In genomic region chr4:82867111-82867510, GRCm38 (mm10) we compare ENCODE assay signal across 26 mouse cellular contexts. TPM values are rescaled to one million over a fixed set of nuclear protein-coding genes. Genes with fewer than 3 reads are reported as not detected.
A peak's percentile ranks its signal among the peaks of the same experiment; 100 is the strongest.
DNase-seq lines count a peak whose midpoint lies in the region; ATAC-seq lines count a peak whose summit lies in the region.
"Had no signal": no experiment of that assay in that cellular context is flagged by ENCODE, and none has a peak within 500 bp of the region (broad histone marks: within the 10 kb centered on the region; RNA-seq: fewer than 3 reads in every experiment).

No protein-coding gene starts in this region.

- no peaks in the 10 kb centered on the region for H3K27me3 ChIP-seq in heart, embryonic 12.5 days (replicated peaks)
- no peaks in the 10 kb centered on the region for H3K27me3 ChIP-seq in limb, embryonic 13.5 days
- no peaks in the 10 kb centered on the region for H3K27me3 ChIP-seq in limb, embryonic 10.5 days (ENCODE audit: low read depth, poor library complexity, severe bottlenecking)
- H3K27me3 ChIP-seq in stomach, embryonic 15.5 days (replicated peaks), result no peaks in the 10 kb centered on the region
- H3K27me3 ChIP-seq: embryonic facial prominence, embryonic 12.5 days; forebrain, embryonic 12.5 days; liver, embryonic 13.5 days; midbrain, embryonic 13.5 days had no signal

- 43% methylated on average over 4 of the region's 4 CpGs for WGBS in heart, embryonic 12.5 days
- 57% methylated on average over 4 of the region's 4 CpGs for WGBS in limb, embryonic 13.5 days
- WGBS in limb, embryonic 10.5 days, result 80% methylated on average over 4 of the region's 4 CpGs
- 50% methylated on average over 4 of the region's 4 CpGs for WGBS in stomach, embryonic 15.5 days

- intact Hi-C loops in heart, postnatal 10 days (cut with DNase I), result no loop called here

- H3K9ac ChIP-seq in heart, embryonic 12.5 days, result no peak overlapping the region
- no peak overlapping the region for H3K9ac ChIP-seq in limb, embryonic 13.5 days
- H3K9ac ChIP-seq in stomach, embryonic 15.5 days, result no peak overlapping the region
- H3K9ac ChIP-seq: embryonic facial prominence, embryonic 12.5 days; forebrain, embryonic 12.5 days; liver, embryonic 13.5 days; lung, embryonic 14.5 days; midbrain, embryonic 13.5 days had no signal

- H3K4me3 ChIP-seq in heart, embryonic 12.5 days, result no peak overlapping the region
- H3K4me3 ChIP-seq in limb, embryonic 13.5 days, result no peak overlapping the region
- no peak overlapping the region for H3K4me3 ChIP-seq in limb, embryonic 10.5 days
- no peak overlapping the region for H3K4me3 ChIP-seq in stomach, embryonic 15.5 days (replicated peaks)
- H3K4me3 ChIP-seq: embryonic facial prominence, embryonic 12.5 days; erythroblast, embryonic 14.5 days; forebrain, embryonic 12.5 days; gastrocnemius, adult 2 months; liver, embryonic 13.5 days; midbrain, embryonic 13.5 days had no signal

- H3K36me3 ChIP-seq in heart, embryonic 12.5 days, result no peaks in the 10 kb centered on the region
- no peaks in the 10 kb centered on the region for H3K36me3 ChIP-seq in limb, embryonic 13.5 days
- H3K36me3 ChIP-seq in limb, embryonic 10.5 days, result no peaks in the 10 kb centered on the region
- no peaks in the 10 kb centered on the region for H3K36me3 ChIP-seq in stomach, embryonic 15.5 days
- H3K36me3 ChIP-seq: embryonic facial prominence, embryonic 12.5 days; forebrain, embryonic 12.5 days; liver, embryonic 13.5 days; midbrain, embryonic 13.5 days had no signal

- no peaks in the 10 kb centered on the region for H3K9me3 ChIP-seq in heart, embryonic 12.5 days (replicated peaks)
- no peaks in the 10 kb centered on the region for H3K9me3 ChIP-seq in limb, embryonic 13.5 days
- H3K9me3 ChIP-seq in limb, embryonic 10.5 days (replicated peaks), result no peaks in the 10 kb centered on the region
- H3K9me3 ChIP-seq in stomach, embryonic 15.5 days, result no peaks in the 10 kb centered on the region
- H3K9me3 ChIP-seq: embryonic facial prominence, embryonic 12.5 days; forebrain, embryonic 12.5 days; liver, embryonic 13.5 days; midbrain, embryonic 13.5 days had no signal

- no peak overlapping the region for H3K27ac ChIP-seq in heart, embryonic 12.5 days (ENCODE audit: poor library complexity, severe bottlenecking)
- H3K27ac ChIP-seq in limb, embryonic 13.5 days, result 0 out of 2 replicates have a peak overlapping the region, but pooled peaks have one; percentile 16
- no peak overlapping the region for H3K27ac ChIP-seq in limb, embryonic 10.5 days
- H3K27ac ChIP-seq in stomach, embryonic 15.5 days, result peak overlapping the region; percentile 13
- H3K27ac ChIP-seq: embryonic facial prominence, embryonic 12.5 days; forebrain, embryonic 12.5 days; gastrocnemius, adult 2 months; kidney, postnatal 0 days; liver, embryonic 13.5 days; macrophage; midbrain, embryonic 13.5 days had no signal

- H3K4me1 ChIP-seq in heart, embryonic 12.5 days (replicated peaks), result peaks cover 4% of the 10 kb centered on the region; the same call in 1 of the 2 replicates
- peaks cover 2% of the 10 kb centered on the region for H3K4me1 ChIP-seq in limb, embryonic 13.5 days
- H3K4me1 ChIP-seq in limb, embryonic 10.5 days, result no peaks in the 10 kb centered on the region
- H3K4me1 ChIP-seq in stomach, embryonic 15.5 days, result no peaks in the 10 kb centered on the region
- H3K4me1 ChIP-seq: embryonic facial prominence, embryonic 12.5 days; liver, embryonic 13.5 days had no signal

- ATAC-seq in heart, embryonic 12.5 days (ENCODE audit: insufficient number of reproducible peaks, low FRiP score), result no peak
- ATAC-seq in limb, embryonic 13.5 days (ENCODE audit: low FRiP score, low read depth), result no peak
- no peak for ATAC-seq in stomach, embryonic 15.5 days (ENCODE audit: insufficient read depth, low FRiP score, low read depth)
- ATAC-seq: CD4-positive, CD25-positive, alpha-beta regulatory T cell, adult 4 months; midbrain, embryonic 13.5 days had no signal

- peak; percentile 15 for DNase-seq in heart, adult 8-10 months (ENCODE audit: low spot score)
- DNase-seq in limb, embryonic 10.5 days (ENCODE audit: low spot score), result no peak
- peak; percentile 29 to 32 for DNase-seq in heart, postnatal 10 days
- no peak for DNase-seq in retina, postnatal 1 day
- no peak for DNase-seq in thymus, postnatal 0 days (ENCODE audit: low spot score)
- DNase-seq: adrenal gland, postnatal 14 days; cerebellum, adult 2 months; cerebellum, postnatal 25 days; gastrocnemius, adult 2 months; kidney, adult 18-20 months; liver, embryonic 13.5 days; lung, embryonic 14.5 days; thymus, postnatal 36 days had no signal

- H3K4me2 ChIP-seq in heart, embryonic 12.5 days, result no peak overlapping the region
- no peak overlapping the region for H3K4me2 ChIP-seq in limb, embryonic 13.5 days (replicated peaks)
- H3K4me2 ChIP-seq in stomach, embryonic 15.5 days, result no peak overlapping the region
- H3K4me2 ChIP-seq: embryonic facial prominence, embryonic 12.5 days; forebrain, embryonic 12.5 days; liver, embryonic 13.5 days; lung, embryonic 14.5 days; midbrain, embryonic 13.5 days had no signal

RNA-seq across cellular contexts. Expression of gene Zdhhc21, which starts 7.4 kb away (rescaled TPM):
- 10 to 100 TPM in 3 of 4 experiments, 1 to 10 TPM in 1; 9.2 to 12.5 (median 11.1) TPM for total RNA-seq in heart, adult 8-10 months (2022)
- 16.6 and 17.7 TPM in 2 replicates for polyA plus RNA-seq in heart, embryonic 12.5 days (2016; fragmentation: Nextera tagmentation; extraction: Ambion mirVana)
- 13.5 and 13.8 TPM in 2 replicates for polyA plus RNA-seq in limb, embryonic 13.5 days (2015; fragmentation: Nextera tagmentation; extraction: Ambion mirVana)
- 8.6 and 10.4 TPM in 2 replicates for polyA plus RNA-seq in limb, embryonic 10.5 days (2016; fragmentation: Nextera tagmentation; extraction: Ambion mirVana)
- 10 to 100 TPM; 15.1 to 19.2 TPM for total RNA-seq in heart, postnatal 10 days (2021)
- 15.1 and 15.9 TPM in 2 replicates for polyA plus RNA-seq in stomach, embryonic 15.5 days (2015; fragmentation: Nextera tagmentation; extraction: Ambion mirVana)
- 10.3 and 11.7 TPM in 2 replicates for polyA plus RNA-seq in thymus, postnatal 0 days (2015; fragmentation: Nextera tagmentation; extraction: Ambion mirVana)
- polyA plus RNA-seq: erythroblast, embryonic 14.5 days had no signal

RNA-seq across cellular contexts. Expression of gene Cer1, which starts 17.8 kb away (rescaled TPM):
- not detected for total RNA-seq in heart, adult 8-10 months (2022)
- polyA plus RNA-seq in heart, embryonic 12.5 days (2016; fragmentation: Nextera tagmentation; extraction: Ambion mirVana), result 0.10 TPM in 1 of 2 replicates, not detected in the other
- polyA plus RNA-seq in limb, embryonic 13.5 days (2015; fragmentation: Nextera tagmentation; extraction: Ambion mirVana), result 1.1 and 1.3 TPM in 2 replicates
- 0.29 TPM in 1 of 2 replicates, not detected in the other for polyA plus RNA-seq in limb, embryonic 10.5 days (2016; fragmentation: Nextera tagmentation; extraction: Ambion mirVana)
- not detected for total RNA-seq in heart, postnatal 10 days (2021)
- polyA plus RNA-seq in stomach, embryonic 15.5 days (2015; fragmentation: Nextera tagmentation; extraction: Ambion mirVana), result 0.14 and 0.34 TPM in 2 replicates
- polyA plus RNA-seq in thymus, postnatal 0 days (2015; fragmentation: Nextera tagmentation; extraction: Ambion mirVana), result not detected in 2 replicates
- total RNA-seq: adrenal gland, postnatal 14 days; gastrocnemius, adult 2 months; layer of hippocampus, postnatal 14 days; monocyte, adult 5-6 weeks; neutrophil, adult 5-6 weeks had no signal
- polyA plus RNA-seq: CD4-positive, CD25-positive, alpha-beta regulatory T cell, adult 4 months; cerebellum, adult 2 months; erythroblast, embryonic 14.5 days; forebrain, embryonic 12.5 days; kidney, postnatal 0 days; liver, embryonic 13.5 days; macrophage had no signal

Comparison
In these comparisons a context has a peak if more than half of its experiments do, and no peak if none do; other contexts are left out.
1. H3K27ac ChIP-seq: peak in limb, embryonic 13.5 days (single experiment) and stomach, embryonic 15.5 days (single experiment); none in heart, embryonic 12.5 days (single experiment) and limb, embryonic 10.5 days (single experiment).
2. DNase-seq: peak in heart, adult 8-10 months (single experiment) and heart, postnatal 10 days (2 of 2); none in limb, embryonic 10.5 days (single experiment), retina, postnatal 1 day (single experiment) and thymus, postnatal 0 days (single experiment).